Mouse (Mus musculus) CH12.LX (cell line): ENCODE measurements at regions not wholly inside any gene's neighbourhood (a gene's known extent, or its start where the extent isn't known, plus 50 kb on each side); places are given as distances from the start of the nearest gene placed in this dataset.

Experiments used
- DNase-seq: peaks from one replicate; pipeline ENCODE4 v3.0.0-alpha.2; 2013; ENCODE audit errors: extremely low read depth
- H3K27ac ChIP-seq: 2 replicates; pipeline ENCODE4 v1.5.1; 2012; ENCODE audit warnings: low read depth, mild to moderate bottlenecking, control low read depth, moderate library complexity; ENCODE audit not compliant: insufficient read depth
- H3K27me3 ChIP-seq: replicated peaks from 2 replicates; pipeline ENCODE3; 2012; ENCODE audit warnings: inconsistent platforms
- H3K36me3 ChIP-seq, 2 experiments: replicated peaks in 1 of 2; 2 replicates each; pipeline versions ENCODE3 to v1.6.1; 2012; ENCODE audit warnings: inconsistent platforms in 1 of 2, low read length in 1 of 2, mild to moderate bottlenecking in 1 of 2, mixed read lengths in 1 of 2, moderate library complexity in 1 of 2; ENCODE audit not compliant: control insufficient read depth in 1 of 2, insufficient read depth in 1 of 2
- H3K4me1 ChIP-seq, 2 experiments: 2 replicates each; pipeline ENCODE4 v1.6.1; 2012; ENCODE audit warnings: inconsistent platforms in 1 of 2, moderate library complexity in 1 of 2; ENCODE audit not compliant: insufficient read depth in 2 of 2, control insufficient read depth in 1 of 2
- H3K4me2 ChIP-seq: 2 replicates; pipeline ENCODE4 v1.6.1; 2012; ENCODE audit warnings: low read depth, mild to moderate bottlenecking, control low read depth; ENCODE audit not compliant: poor library complexity, insufficient read depth, severe bottlenecking
- H3K4me3 ChIP-seq, 3 experiments: fragments of 150-350 bp in 1 of 3; sonication (generic) in 1 of 3; replicated peaks in 1 of 3; 2 replicates each; pipeline versions ENCODE3 to v1.5.1; 2011 to 2012; ENCODE audit warnings: low read depth in 2 of 3, low read length in 2 of 3, mild to moderate bottlenecking in 2 of 3, moderate library complexity in 2 of 3, control low read depth in 1 of 3, improper control_type of control experiment in 1 of 3, inconsistent platforms in 1 of 3, mixed read lengths in 1 of 3; ENCODE audit not compliant: poor library complexity in 1 of 3
- H3K79me2 ChIP-seq: replicated peaks from 2 replicates; pipeline ENCODE4 v1.6.1; 2012; ENCODE audit warnings: mild to moderate bottlenecking, moderate library complexity; ENCODE audit not compliant: control insufficient read depth, poor library complexity, insufficient read depth, severe bottlenecking; ENCODE audit errors: extremely low read depth
- H3K9ac ChIP-seq: 2 replicates; pipeline ENCODE4 v1.6.1; 2012; ENCODE audit warnings: low read depth, mild to moderate bottlenecking, control low read depth, moderate library complexity; ENCODE audit not compliant: insufficient read depth
- H3K9me3 ChIP-seq: replicated peaks from 2 replicates; pipeline ENCODE3; 2012; ENCODE audit warnings: low read length, inconsistent platforms, mixed read lengths
- CHD1 ChIP-seq: IDR thresholded peaks from 2 replicates; pipeline ENCODE4 v1.6.1; 2012; ENCODE audit warnings: low read depth, low read length, improper control_type of control experiment, inconsistent platforms
- CHD2 ChIP-seq: IDR thresholded peaks from 2 replicates; pipeline ENCODE4 v1.6.1; 2011; ENCODE audit warnings: low read length, improper control_type of control experiment
- CTCF ChIP-seq, 2 experiments: IDR thresholded peaks in 1 of 2; conservative IDR thresholded peaks in 1 of 2; 2 replicates each; pipeline ENCODE4 v1.5.1; 2011 to 2012; ENCODE audit warnings: low read depth in 2 of 2, low read length in 2 of 2, improper control_type of control experiment in 1 of 2, inconsistent platforms in 1 of 2, mild to moderate bottlenecking in 1 of 2, moderate library complexity in 1 of 2
- E2F4 ChIP-seq: IDR thresholded peaks from 2 replicates; pipeline ENCODE4 v1.6.1; 2011; ENCODE audit warnings: low read depth, low read length, improper control_type of control experiment; ENCODE audit not compliant: insufficient replicate concordance
- ELF1 ChIP-seq: IDR thresholded peaks from 2 replicates; pipeline ENCODE4 v1.6.1; 2014; ENCODE audit warnings: low read depth, mild to moderate bottlenecking, inconsistent platforms, low read length, improper control_type of control experiment
- EP300 ChIP-seq: IDR thresholded peaks from 2 replicates; pipeline ENCODE4 v1.6.1; 2011; ENCODE audit warnings: low read length, improper control_type of control experiment
- ETS1 ChIP-seq: conservative IDR thresholded peaks from 2 replicates; pipeline ENCODE4 v1.6.1; 2012; ENCODE audit warnings: low read depth, mild to moderate bottlenecking, inconsistent platforms, low read length, improper control_type of control experiment, moderate library complexity
- HCFC1 ChIP-seq: IDR thresholded peaks from 2 replicates; pipeline ENCODE4 v1.6.1; 2012; ENCODE audit warnings: low read depth, mild to moderate bottlenecking, inconsistent platforms, low read length, improper control_type of control experiment
- KAT2A ChIP-seq: IDR thresholded peaks from 2 replicates; pipeline ENCODE4 v1.6.1; 2012; ENCODE audit warnings: low read length, improper control_type of control experiment, inconsistent platforms; ENCODE audit not compliant: insufficient replicate concordance
- MAFK ChIP-seq: IDR thresholded peaks from 2 replicates; pipeline ENCODE4 v1.6.1; 2011; ENCODE audit warnings: low read length, improper control_type of control experiment; ENCODE audit not compliant: insufficient replicate concordance
- MAX ChIP-seq: IDR thresholded peaks from 2 replicates; pipeline ENCODE4 v1.6.1; 2011; ENCODE audit warnings: low read length, improper control_type of control experiment
- MAZ ChIP-seq: IDR thresholded peaks from 2 replicates; pipeline ENCODE4 v1.6.1; 2012; ENCODE audit warnings: low read depth, mild to moderate bottlenecking, inconsistent platforms, low read length, improper control_type of control experiment, moderate library complexity
- NELFE ChIP-seq: IDR thresholded peaks from 2 replicates; pipeline ENCODE4 v1.6.1; 2011; ENCODE audit warnings: low read depth, low read length, improper control_type of control experiment
- PAX5 ChIP-seq: IDR thresholded peaks from 2 replicates; pipeline ENCODE4 v1.6.1; 2012; ENCODE audit warnings: low read length, inconsistent platforms, mixed read lengths
- POLR2A ChIP-seq: IDR thresholded peaks from 2 replicates; pipeline ENCODE4 v1.6.1; 2011; ENCODE audit warnings: low read depth, mild to moderate bottlenecking, improper control_type of control experiment, low read length
- SIN3A ChIP-seq: IDR thresholded peaks from 2 replicates; pipeline ENCODE4 v1.6.1; 2012; ENCODE audit warnings: low read length, improper control_type of control experiment, inconsistent platforms
- UBTF ChIP-seq: IDR thresholded peaks from 2 replicates; pipeline ENCODE4 v1.6.1; 2012; ENCODE audit warnings: low read depth, mild to moderate bottlenecking, inconsistent platforms, low read length, improper control_type of control experiment, moderate library complexity
- ZC3H11A ChIP-seq: IDR thresholded peaks from 2 replicates; pipeline ENCODE4 v1.6.1; 2012; ENCODE audit warnings: low read depth, mild to moderate bottlenecking, inconsistent platforms, low read length, improper control_type of control experiment
- ZKSCAN1 ChIP-seq: IDR thresholded peaks from 2 replicates; pipeline ENCODE4 v1.6.1; 2012; ENCODE audit warnings: low read depth, inconsistent platforms, low read length, improper control_type of control experiment, borderline replicate concordance
- ZMIZ1 ChIP-seq: IDR thresholded peaks from 2 replicates; pipeline ENCODE4 v1.6.1; 2012; ENCODE audit warnings: low read depth, mild to moderate bottlenecking, inconsistent platforms, low read length, improper control_type of control experiment
- dilution Hi-C: fragments of 300-500 bp; cut with MboI; formaldehyde crosslinking; loops from 2 replicates; pipeline ENCODE4 v1.14.3; 2020; ENCODE audit warnings: low sequenced_read_pairs; ENCODE audit not compliant: extremely low pct_unique_long_range_greater_than_20kb, extremely low pct_ligation_motif_present
- in situ Hi-C: fragments of 300-500 bp; cut with MboI; formaldehyde crosslinking; loops from 3 replicates; pipeline ENCODE4 v1.14.3; 2019; ENCODE audit warnings: low sequenced_read_pairs, low pct_ligation_motif_present, low pct_unique_long_range_greater_than_20kb, mixed read lengths

DNA sequence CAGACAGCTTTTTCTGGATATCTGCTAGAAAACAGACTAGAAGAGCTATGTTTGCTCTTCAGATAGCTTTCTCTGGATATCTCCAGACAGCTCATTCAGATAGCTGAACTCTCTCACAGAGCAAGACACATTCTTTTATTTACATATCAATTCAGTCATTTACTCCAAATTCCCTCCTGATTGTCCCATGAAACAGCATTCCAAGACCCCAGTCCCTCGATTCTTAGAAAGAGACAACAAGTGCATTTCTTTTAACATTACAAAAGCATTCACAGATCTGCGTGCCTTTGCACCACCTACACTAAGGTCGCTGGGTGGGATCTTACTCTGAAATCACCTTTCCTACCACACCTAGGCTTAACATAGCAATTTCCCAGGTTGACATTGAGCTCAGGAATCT is 1039.5 kb upstream of the Ddx18 start:
- no peak overlapping the region for H3K9ac ChIP-seq
- H3K79me2 ChIP-seq, result no peaks in the 10 kb centered on the region
- TF ChIP-seq PAX5, result no peak
- TF ChIP-seq CHD2, result no peak
- TF ChIP-seq SIN3A, result no peak
- no peak for TF ChIP-seq CTCF (conservative IDR thresholded peaks at IDR 0.05 in 1 of 2, IDR thresholded peaks at IDR 0.05 in 1 of 2; ENCODE audit: low read depth in 2 of 2, low read length in 2 of 2)
- TF ChIP-seq MAZ, result no peak
- TF ChIP-seq ETS1, result no peak
- TF ChIP-seq MAFK, result no peak
- no peak for TF ChIP-seq MAX
- no peak for TF ChIP-seq ZKSCAN1
- no peak for TF ChIP-seq KAT2A
- TF ChIP-seq ZC3H11A, result no peak
- no peak for TF ChIP-seq CHD1
- TF ChIP-seq NELFE, result no peak
- TF ChIP-seq ZMIZ1, result no peak
- in situ Hi-C loops (no loop called here), dilution Hi-C loops (no loop called here)
- H3K9me3 ChIP-seq, result peaks cover 22% of the 10 kb centered on the region
- no peak for DNase-seq
- H3K4me1 ChIP-seq, result no peaks in the 10 kb centered on the region
- H3K4me2 ChIP-seq, result no peak overlapping the region
- H3K27ac ChIP-seq, result no peak overlapping the region
- H3K36me3 ChIP-seq, result no peaks in the 10 kb centered on the region
- no peak overlapping the region for H3K4me3 ChIP-seq
- H3K27me3 ChIP-seq, result no peaks in the 10 kb centered on the region

DNA sequence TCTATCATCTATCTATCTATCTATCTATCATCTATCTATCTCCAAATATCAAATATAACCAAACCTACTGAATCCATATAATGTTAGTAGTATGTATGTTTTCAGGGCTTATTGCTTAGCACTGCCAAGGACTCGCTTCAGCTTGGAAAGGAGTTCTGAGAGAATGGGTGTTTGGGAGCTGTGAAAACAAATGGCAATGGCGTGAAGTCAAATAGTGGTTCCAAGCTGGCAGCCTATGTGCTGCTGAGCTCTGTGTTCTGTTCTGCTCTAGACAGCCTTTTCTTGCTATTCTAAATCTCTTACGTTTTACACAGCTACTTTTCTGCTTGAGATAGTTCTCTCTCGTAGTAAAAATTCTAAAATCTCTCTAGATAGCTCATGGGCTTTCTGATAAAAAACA is 1008.2 kb upstream of the Ddx18 start:
- Histone ChIP-seq H3K9ac (no peak overlapping the region), H3K27me3 (no peaks in the 10 kb centered on the region), H3K36me3 (no peaks in the 10 kb centered on the region), H3K9me3 (peaks cover 37% of the 10 kb centered on the region), H3K4me2 (no peak overlapping the region), H3K27ac (no peak overlapping the region), H3K79me2 (no peaks in the 10 kb centered on the region), H3K4me3 (no peak overlapping the region), H3K4me1 (no peaks in the 10 kb centered on the region)
- DNase-seq, result no peak
- no peak for TF ChIP-seq SIN3A
- no peak for TF ChIP-seq POLR2A
- TF ChIP-seq UBTF, result no peak
- TF ChIP-seq ETS1, result no peak
- TF ChIP-seq MAX, result no peak
- TF ChIP-seq HCFC1, result no peak
- TF ChIP-seq E2F4, result no peak
- TF ChIP-seq ELF1, result no peak
- no peak for TF ChIP-seq EP300
- TF ChIP-seq CHD1, result no peak
- TF ChIP-seq ZKSCAN1, result no peak
- in situ Hi-C loops (no loop called here), dilution Hi-C loops (no loop called here)
